Mouse (Mus musculus): ENCODE measurements around the gene Ppp1r12a. TPM values are rescaled to one million over a fixed set of nuclear protein-coding genes. Genes with fewer than 3 reads are reported as not detected.
A peak's percentile ranks its signal among the peaks of the same experiment; 100 is the strongest.

The Ppp1r12a gene
- total RNA-seq, 2 experiments from 2014 or later: 102 to 127 TPM

- peak; percentile 47 to 67 for DNase-seq
Observed at GRCm38 (mm10) chr10:108162297-108163020, 466 bp downstream of the Ppp1r12a start.

- DNase-seq: peak in 1 of 2 experiments; percentile 33
Observed at GRCm38 (mm10) chr10:108163021-108163410, 1.0 kb downstream of the Ppp1r12a start.

- no peak for DNase-seq
Observed at GRCm38 (mm10) chr10:108163451-108163850, 1.5 kb downstream of the Ppp1r12a start.

- peak; percentile 63 to 64 for DNase-seq
Observed at GRCm38 (mm10) chr10:108167823-108168222, 5.8 kb downstream of the Ppp1r12a start.

- no peak for DNase-seq
Observed at GRCm38 (mm10) chr10:108170818-108171217, 8.8 kb downstream of the Ppp1r12a start.

- DNase-seq: no peak
Observed at GRCm38 (mm10) chr10:108171637-108172036, 9.6 kb downstream of the Ppp1r12a start.

GRCm38 (mm10) chr10:108172817-108173563, 11.0 kb downstream of the Ppp1r12a start:
- DNase-seq: peak; percentile 36 to 40

- no peak for DNase-seq
Observed at GRCm38 (mm10) chr10:108174107-108174506, 12.1 kb downstream of the Ppp1r12a start.

GRCm38 (mm10) chr10:108175885-108176284, 13.9 kb downstream of the Ppp1r12a start:
- no peak for DNase-seq

- no peak for DNase-seq
Observed at GRCm38 (mm10) chr10:108178285-108178848, 16.4 kb downstream of the Ppp1r12a start.

GRCm38 (mm10) chr10:108179404-108179803, 17.4 kb downstream of the Ppp1r12a start:
- no peak for DNase-seq

GRCm38 (mm10) chr10:108180313-108180712, 18.3 kb downstream of the Ppp1r12a start:
- no peak for DNase-seq

GRCm38 (mm10) chr10:108181893-108182292, 19.9 kb downstream of the Ppp1r12a start:
- no peak for DNase-seq

GRCm38 (mm10) chr10:108182386-108182785, 20.4 kb downstream of the Ppp1r12a start:
- no peak for DNase-seq

GRCm38 (mm10) chr10:108184763-108185162, 22.8 kb downstream of the Ppp1r12a start:
- DNase-seq: no peak

- DNase-seq: no peak
Observed at GRCm38 (mm10) chr10:108185265-108185664, 23.3 kb downstream of the Ppp1r12a start.

- DNase-seq: no peak
Observed at GRCm38 (mm10) chr10:108189303-108189702, 27.3 kb downstream of the Ppp1r12a start.

- DNase-seq: no peak
Observed at GRCm38 (mm10) chr10:108189986-108190385, 28.0 kb downstream of the Ppp1r12a start.

GRCm38 (mm10) chr10:108190626-108191025, 28.6 kb downstream of the Ppp1r12a start:
- no peak for DNase-seq

GRCm38 (mm10) chr10:108191381-108191787, 29.4 kb downstream of the Ppp1r12a start:
- peak in 1 of 2 experiments; percentile 20 for DNase-seq

GRCm38 (mm10) chr10:108192306-108192705, 30.3 kb downstream of the Ppp1r12a start:
- DNase-seq: no peak

- DNase-seq: no peak
Observed at GRCm38 (mm10) chr10:108196124-108196523, 34.1 kb downstream of the Ppp1r12a start.

- DNase-seq: no peak
Observed at GRCm38 (mm10) chr10:108197498-108197897, 35.5 kb downstream of the Ppp1r12a start.

All from adrenal gland, postnatal 36 days (tissue).